Mouse (Mus musculus): ENCODE results near the gene Poldip2. TPM values are rescaled to one million over a fixed set of nuclear protein-coding genes. Genes with fewer than 3 reads are reported as not detected.

The Poldip2 gene
- total and polyA plus RNA-seq, 3 experiments: 102 to 144 (median 103) TPM

- Histone ChIP-seq H3K4me1 (ENCODE audit: control insufficient read depth in 1 of 2, insufficient read depth in 2 of 2) (peaks cover 10 to 52% of the 10 kb centered on the region in 2 experiments), H3K4me3 (replicated peaks in 1 of 3; ENCODE audit: low read depth in 2 of 3, low read length in 2 of 3, poor library complexity in 1 of 3) (peak overlapping the region in 1 of 3 experiments; percentile 60), H3K9ac (ENCODE audit: insufficient read depth, low read depth) (peak overlapping the region; percentile 58), H3K27me3 (replicated peaks) (no peaks in the 10 kb centered on the region), H3K79me2 (replicated peaks; ENCODE audit: control insufficient read depth, extremely low read depth, insufficient read depth, poor library complexity, severe bottlenecking) (peaks cover 72% of the 10 kb centered on the region), H3K4me2 (ENCODE audit: insufficient read depth, low read depth, poor library complexity, severe bottlenecking) (peak overlapping the region; percentile 94), H3K36me3 (replicated peaks in 1 of 2; ENCODE audit: control insufficient read depth in 1 of 2, insufficient read depth in 1 of 2, low read length in 1 of 2) (peaks cover 13 to 39% of the 10 kb centered on the region in 2 experiments), H3K9me3 (replicated peaks; ENCODE audit: low read length) (peaks cover 9% of the 10 kb centered on the region), H3K27ac (ENCODE audit: insufficient read depth, low read depth) (peak overlapping the region; percentile 5; the same call in 1 of the 2 replicates)
- DNase-seq (ENCODE audit: extremely low read depth): no peak
- in situ Hi-C loops (cut with MboI; ENCODE audit: low pct_ligation_motif_present, low pct_unique_long_range_greater_than_20kb, low sequenced_read_pairs) (no loop called here), dilution Hi-C loops (cut with MboI; ENCODE audit: extremely low pct_ligation_motif_present, extremely low pct_unique_long_range_greater_than_20kb, low sequenced_read_pairs) (no loop called here)
- TF ChIP-seq KAT2A (IDR thresholded peaks at IDR 0.05; ENCODE audit: insufficient replicate concordance, low read length): no peak
- TF ChIP-seq USF2 (conservative IDR thresholded peaks at IDR 0.05; ENCODE audit: low read depth, low read length): no peak
- no peak for TF ChIP-seq SIN3A (IDR thresholded peaks at IDR 0.05; ENCODE audit: low read length)
- no peak for TF ChIP-seq IRF4 (IDR thresholded peaks at IDR 0.05; ENCODE audit: low read depth, low read length)
- no peak for TF ChIP-seq SMC3 (IDR thresholded peaks at IDR 0.05; ENCODE audit: low read depth, low read length)
- no peak for TF ChIP-seq MEF2A (IDR thresholded peaks at IDR 0.05; ENCODE audit: borderline replicate concordance, low read depth, low read length)
- no peak for TF ChIP-seq E2F4 (IDR thresholded peaks at IDR 0.05; ENCODE audit: insufficient replicate concordance, low read depth, low read length)
- no peak for TF ChIP-seq ZC3H11A (IDR thresholded peaks at IDR 0.05; ENCODE audit: low read depth, low read length)
- no peak for TF ChIP-seq PAX5 (IDR thresholded peaks at IDR 0.05; ENCODE audit: low read length)
- TF ChIP-seq MAFK (IDR thresholded peaks at IDR 0.05; ENCODE audit: insufficient replicate concordance, low read length): 0 out of 2 replicates have a peak, but pooled peaks have one; percentile 12
- 0 out of 2 replicates have a peak, but pooled peaks have one; percentile 28 for TF ChIP-seq ZMIZ1 (IDR thresholded peaks at IDR 0.05; ENCODE audit: low read depth, low read length)
- 0 out of 2 replicates have a peak, but pooled peaks have one; percentile 22 for TF ChIP-seq MYC (IDR thresholded peaks at IDR 0.05; ENCODE audit: low read depth, low read length)
- no peak for TF ChIP-seq JUND (conservative IDR thresholded peaks at IDR 0.05; ENCODE audit: low read depth, low read length)
Observed at GRCm38 (mm10) chr11:78547718-78548460, 35.9 kb downstream of the Poldip2 start.

GRCm38 (mm10) chr11:78549491-78549987 lies 37.5 kb downstream of the Poldip2 start:
- H3K4me3 ChIP-seq (replicated peaks in 1 of 3; ENCODE audit: low read depth in 2 of 3, low read length in 2 of 3, poor library complexity in 1 of 3): peak overlapping the region; percentile 60 to 86 (median 83)
- dilution Hi-C loops (cut with MboI; ENCODE audit: extremely low pct_ligation_motif_present, extremely low pct_unique_long_range_greater_than_20kb, low sequenced_read_pairs): no loop called here

More at GRCm38 (mm10) chr11:78549491-78549987, 37.5 kb downstream of the Poldip2 start:
- Histone ChIP-seq H3K9me3 (replicated peaks; ENCODE audit: low read length) (peaks cover 14% of the 10 kb centered on the region), H3K27ac (ENCODE audit: insufficient read depth, low read depth) (no peak overlapping the region), H3K4me1 (ENCODE audit: control insufficient read depth in 1 of 2, insufficient read depth in 2 of 2) (peaks cover 10 to 45% of the 10 kb centered on the region in 2 experiments), H3K4me2 (ENCODE audit: insufficient read depth, low read depth, poor library complexity, severe bottlenecking) (peak overlapping the region; percentile 94), H3K79me2 (replicated peaks; ENCODE audit: control insufficient read depth, extremely low read depth, insufficient read depth, poor library complexity, severe bottlenecking) (peaks cover 55% of the 10 kb centered on the region), H3K27me3 (replicated peaks) (no peaks in the 10 kb centered on the region), H3K9ac (ENCODE audit: insufficient read depth, low read depth) (peak overlapping the region; percentile 58), H3K36me3 (replicated peaks in 1 of 2; ENCODE audit: control insufficient read depth in 1 of 2, insufficient read depth in 1 of 2, low read length in 1 of 2) (peaks cover 3 to 24% of the 10 kb centered on the region in 2 experiments)
- no peak for TF ChIP-seq RCOR1 (conservative IDR thresholded peaks at IDR 0.05; ENCODE audit: low read depth, low read length)
- TF ChIP-seq E2F4 (IDR thresholded peaks at IDR 0.05; ENCODE audit: insufficient replicate concordance, low read depth, low read length): 0 out of 2 replicates have a peak, but pooled peaks have one; percentile 5
- 0 out of 2 replicates have a peak, but pooled peaks have one; percentile 6 for TF ChIP-seq CHD1 (IDR thresholded peaks at IDR 0.05; ENCODE audit: low read depth, low read length)
- 0 out of 2 replicates have a peak, but pooled peaks have one; percentile 9 for TF ChIP-seq MYC (IDR thresholded peaks at IDR 0.05; ENCODE audit: low read depth, low read length)
- TF ChIP-seq USF1 (IDR thresholded peaks at IDR 0.05; ENCODE audit: low read depth, low read length): no peak
- no peak for TF ChIP-seq POLR2AphosphoS2 (IDR thresholded peaks at IDR 0.05; ENCODE audit: low read depth, low read length)
- TF ChIP-seq GABPA (IDR thresholded peaks at IDR 0.05; ENCODE audit: insufficient replicate concordance, low read depth, low read length): no peak
- no peak for TF ChIP-seq POLR2A (IDR thresholded peaks at IDR 0.05; ENCODE audit: low read depth, low read length)
- no peak for DNase-seq (ENCODE audit: extremely low read depth)
- in situ Hi-C loops (cut with MboI; ENCODE audit: low pct_ligation_motif_present, low pct_unique_long_range_greater_than_20kb, low sequenced_read_pairs): no loop called here
